Mouse (Mus musculus): Measurements from ENCODE around the gene Acvr1b.

DNA sequence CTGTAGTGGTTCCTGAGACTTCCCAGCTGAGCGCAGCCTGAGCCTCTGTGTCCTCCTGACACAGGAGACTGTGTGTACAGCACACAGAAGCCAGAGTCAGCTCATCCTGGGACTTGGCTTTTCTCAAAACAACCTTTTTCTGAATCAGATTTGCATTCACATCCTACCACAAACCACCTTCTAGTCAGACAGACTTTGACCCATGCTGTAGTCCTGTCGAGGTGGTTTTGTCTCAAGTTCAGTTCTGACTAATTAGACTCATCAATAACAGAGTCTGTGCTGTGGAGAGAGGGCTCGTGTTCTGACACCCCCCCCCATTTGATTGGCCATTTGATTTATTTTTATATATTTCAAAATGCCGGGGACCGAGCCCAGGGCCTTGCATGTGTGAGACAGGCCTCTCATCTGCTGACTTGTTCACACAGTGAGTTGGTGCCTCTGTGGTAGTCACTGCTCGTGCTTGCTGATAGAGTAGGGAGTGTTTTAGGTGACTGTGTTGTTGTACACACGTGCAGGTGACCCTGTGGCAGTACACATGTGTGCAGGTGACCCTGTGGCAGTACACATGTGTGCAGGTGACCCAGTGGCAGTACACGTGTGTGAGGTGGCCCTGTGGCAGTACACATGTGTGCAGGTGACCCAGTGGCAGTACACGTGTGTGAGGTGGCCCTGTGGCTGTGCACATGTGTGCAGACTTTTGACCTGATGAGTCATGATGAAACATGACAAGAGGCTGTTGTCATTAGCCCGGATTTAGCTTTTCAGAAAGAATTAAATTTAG lies 16.3 kb downstream of the Acvr1b start:
- no peak for TF ChIP-seq CTCF (IDR thresholded peaks at IDR 0.05; ENCODE audit: low read depth, low read length)
- TF ChIP-seq POLR2AphosphoS5 (IDR thresholded peaks at IDR 0.05; ENCODE audit: insufficient replicate concordance, low read depth, low read length), result no peak
- no peak for TF ChIP-seq GATA2 (IDR thresholded peaks at IDR 0.05; ENCODE audit: borderline replicate concordance, low read depth, low read length)
- no peak for TF ChIP-seq GATA1 (IDR thresholded peaks at IDR 0.05; ENCODE audit: borderline replicate concordance, low read length)
- TF ChIP-seq TAL1 (conservative IDR thresholded peaks at IDR 0.05; ENCODE audit: low read depth, low read length), result no peak
